Mouse (Mus musculus) B cell, adult 2 months (primary cell): ENCODE data around the gene Hes7.

Experiments used
- DNase-seq, 2 experiments: peaks; one replicate each; pipeline ENCODE4 v3.0.0; 2022

The Hes7 gene

GRCm38 (mm10) chr11:69119446-69120155, 603 bp upstream of the Hes7 start:
- DNase-seq: no peak

GRCm38 (mm10) chr11:69121001-69121740, 967 bp downstream of the Hes7 start:
- DNase-seq: peak; percentile 35 to 37

- DNase-seq: no peak
Measured at GRCm38 (mm10) chr11:69121741-69122335, 1.6 kb downstream of the Hes7 start.

GRCm38 (mm10) chr11:69122336-69122951, 2.2 kb downstream of the Hes7 start, which contains the start of gene 9130213A22Rik:
Gene 9130213A22Rik, minus strand, starts transcription at chr11:69122589.
- peak; percentile 81 for DNase-seq

GRCm38 (mm10) chr11:69123056-69123692, 3.0 kb downstream of the Hes7 start:
- DNase-seq: peak; percentile 92 to 93

- peak; percentile 87 for DNase-seq
Measured at GRCm38 (mm10) chr11:69123693-69124497, 3.7 kb downstream of the Hes7 start.

GRCm38 (mm10) chr11:69124498-69124847, 4.3 kb downstream of the Hes7 start:
- peak; percentile 80 to 83 for DNase-seq

GRCm38 (mm10) chr11:69125041-69125851, 5.0 kb downstream of the Hes7 start:
- DNase-seq: peak; percentile 89 to 90

- no peak for DNase-seq
Measured at GRCm38 (mm10) chr11:69125852-69125918, 5.5 kb downstream of the Hes7 start, which contains the start of gene Aloxe3. Gene Aloxe3, plus strand, starts transcription at chr11:69125896.

- peak in 1 of 2 experiments; percentile 24 for DNase-seq
Measured at GRCm38 (mm10) chr11:69125919-69126705, 5.9 kb downstream of the Hes7 start.

- DNase-seq: peak; percentile 21 to 26
Measured at GRCm38 (mm10) chr11:69126706-69127095, 6.5 kb downstream of the Hes7 start.

GRCm38 (mm10) chr11:69128426-69129122, 8.4 kb downstream of the Hes7 start:
- no peak for DNase-seq

- DNase-seq: no peak
Measured at GRCm38 (mm10) chr11:69133566-69133922, 13.3 kb downstream of the Hes7 start.

GRCm38 (mm10) chr11:69133923-69134621, 13.9 kb downstream of the Hes7 start:
- DNase-seq: peak; percentile 65 to 67

GRCm38 (mm10) chr11:69134622-69134968, 14.4 kb downstream of the Hes7 start:
- no peak for DNase-seq

- no peak for DNase-seq
Measured at GRCm38 (mm10) chr11:69135361-69135760, 15.2 kb downstream of the Hes7 start.

GRCm38 (mm10) chr11:69147546-69147945, 27.3 kb downstream of the Hes7 start:
- DNase-seq: no peak

GRCm38 (mm10) chr11:69148451-69148960, 28.3 kb downstream of the Hes7 start:
- DNase-seq: no peak

GRCm38 (mm10) chr11:69149728-69150127, 29.5 kb downstream of the Hes7 start:
- DNase-seq: no peak

GRCm38 (mm10) chr11:69150444-69150843, 30.2 kb downstream of the Hes7 start:
- peak; percentile 77 to 82 for DNase-seq
